Mouse (Mus musculus) stomach, postnatal 0 days (tissue): ENCODE results near the gene Sphkap. TPM values are rescaled to one million over a fixed set of nuclear protein-coding genes. Genes with fewer than 3 reads are reported as not detected.

Experiments used
- ATAC-seq: fragments of 200-750 bp; cut with Nextera tagmentation; 2 replicates; pipeline ENCODE4 v1.8.0; 2017; ENCODE audit not compliant: low FRiP score, low TSS enrichment
- DNase-seq: peaks from one replicate; pipeline ENCODE4 v3.0.0-alpha.2; 2016; ENCODE audit warnings: low spot score
- H3K27ac ChIP-seq: fragments of 300-500 bp; sonication (generic); replicated peaks from 2 replicates; pipeline ENCODE4 v1.5.1; 2014; ENCODE audit warnings: mild to moderate bottlenecking, control low read depth
- H3K27me3 ChIP-seq: fragments of 300-500 bp; sonication (generic); 2 replicates; pipeline ENCODE4 v1.6.1; 2014; ENCODE audit warnings: low read length; ENCODE audit not compliant: control insufficient read depth, insufficient read depth
- H3K36me3 ChIP-seq: fragments of 300-500 bp; sonication (generic); 2 replicates; pipeline ENCODE4 v1.6.1; 2014; ENCODE audit warnings: low read length, mixed read lengths; ENCODE audit not compliant: control insufficient read depth, insufficient read depth
- H3K4me1 ChIP-seq: fragments of 300-500 bp; sonication (generic); replicated peaks from 2 replicates; pipeline ENCODE4 v1.6.1; 2014; ENCODE audit warnings: antibody characterized with exemption; ENCODE audit not compliant: control insufficient read depth, insufficient read depth
- H3K4me2 ChIP-seq: fragments of 300-500 bp; sonication (generic); replicated peaks from 2 replicates; pipeline ENCODE4 v1.6.1; 2014; ENCODE audit warnings: low read depth, mild to moderate bottlenecking, control low read depth, moderate library complexity
- H3K4me3 ChIP-seq: fragments of 300-500 bp; sonication (generic); 2 replicates; pipeline ENCODE4 v1.5.1; 2014; ENCODE audit warnings: low read depth, low read length, control low read depth
- H3K9ac ChIP-seq: fragments of 300-500 bp; sonication (generic); 2 replicates; pipeline ENCODE4 v1.6.1; 2014; ENCODE audit warnings: mild to moderate bottlenecking, low read length, control low read depth, mixed read lengths
- H3K9me3 ChIP-seq: fragments of 300-500 bp; sonication (generic); 2 replicates; pipeline ENCODE4 v1.6.1; 2016; ENCODE audit warnings: low read length; ENCODE audit not compliant: control insufficient read depth
- CTCF ChIP-seq: IDR thresholded peaks from 2 replicates; pipeline ENCODE4 v1.5.1; 2016; ENCODE audit warnings: antibody characterized with exemption, low read depth, mild to moderate bottlenecking, moderate library complexity
- EP300 ChIP-seq: optimal IDR thresholded peaks from 2 replicates; pipeline ENCODE3; 2016; ENCODE audit warnings: antibody characterized with exemption
- WGBS: fragments of 180-500 bp; shearing (Covaris S2); extraction: QIAGEN DNeasy Blood & Tissue Kit; methylation state at CpG from one replicate; pipeline ENCODE4 v1.1.7; 2014; 5-methylcytosine and 5-hydroxymethylcytosine counted together
- polyA plus RNA-seq: library from polyadenylated mRNA; unstranded; fragments of >200 nt; fragmentation: Nextera tagmentation; extraction: Ambion mirVana; gene quantifications from 2 replicates; pipeline ENCODE4 v1.2.1, GENCODE M21; 2015

Sphkap gene
- polyA plus RNA-seq, 1 experiment from 2014 or later: 0.73 TPM

GRCm38 (mm10) chr1:83366456-83366855 lies 41.5 kb downstream of the Sphkap start:
- no peak overlapping the region for H3K4me3 ChIP-seq
- ATAC-seq (no peak), DNase-seq (no peak)
- no peak overlapping the region for H3K27ac ChIP-seq
- TF ChIP-seq CTCF (no peak), EP300 (no peak)
- no peaks in the 10 kb centered on the region for H3K36me3 ChIP-seq
- H3K27me3 ChIP-seq: no peaks in the 10 kb centered on the region
- WGBS: 68% methylated on average over 5 of the region's 5 CpGs
- H3K4me1 ChIP-seq: no peaks in the 10 kb centered on the region
- H3K9ac ChIP-seq: no peak overlapping the region
- no peaks in the 10 kb centered on the region for H3K9me3 ChIP-seq
- no peak overlapping the region for H3K4me2 ChIP-seq

GRCm38 (mm10) chr1:83362168-83362567 lies 45.8 kb downstream of the Sphkap start:
- no peak overlapping the region for H3K9ac ChIP-seq
- no peak for ATAC-seq
- no peak overlapping the region for H3K4me3 ChIP-seq
- no peaks in the 10 kb centered on the region for H3K27me3 ChIP-seq
- TF ChIP-seq EP300 (no peak), CTCF (no peak)
- no peak for DNase-seq
- no peaks in the 10 kb centered on the region for H3K4me1 ChIP-seq
- no peaks in the 10 kb centered on the region for H3K36me3 ChIP-seq
- no peaks in the 10 kb centered on the region for H3K9me3 ChIP-seq
- H3K4me2 ChIP-seq: no peak overlapping the region
- WGBS: 70% methylated on average over 6 of the region's 6 CpGs
- no peak overlapping the region for H3K27ac ChIP-seq

GRCm38 (mm10) chr1:83346453-83346852 lies 61.5 kb downstream of the Sphkap start:
- no peak overlapping the region for H3K27ac ChIP-seq
- no peaks in the 10 kb centered on the region for H3K4me1 ChIP-seq
- no peaks in the 10 kb centered on the region for H3K36me3 ChIP-seq
- TF ChIP-seq EP300 (no peak), CTCF (no peak)
- WGBS: 75% methylated on average over 1 of the region's 1 CpGs
- H3K4me2 ChIP-seq: no peak overlapping the region
- no peak overlapping the region for H3K4me3 ChIP-seq
- H3K9ac ChIP-seq: no peak overlapping the region
- no peak for ATAC-seq
- H3K27me3 ChIP-seq: no peaks in the 10 kb centered on the region
- DNase-seq: no peak
- no peaks in the 10 kb centered on the region for H3K9me3 ChIP-seq

GRCm38 (mm10) chr1:83345572-83345971 lies 62.4 kb downstream of the Sphkap start:
- Histone ChIP-seq H3K4me1 (no peaks in the 10 kb centered on the region), H3K36me3 (no peaks in the 10 kb centered on the region), H3K9ac (no peak overlapping the region), H3K27me3 (no peaks in the 10 kb centered on the region), H3K27ac (no peak overlapping the region), H3K9me3 (no peaks in the 10 kb centered on the region), H3K4me2 (no peak overlapping the region), H3K4me3 (no peak overlapping the region)
- DNase-seq: no peak
- ATAC-seq: no peak
- TF ChIP-seq CTCF: no peak
- TF ChIP-seq EP300: no peak
- 81% methylated on average over 14 of the region's 14 CpGs for WGBS

- TF ChIP-seq CTCF: no peak
- TF ChIP-seq EP300: no peak
- 54% methylated on average over 3 of the region's 3 CpGs for WGBS
- no peak overlapping the region for H3K4me2 ChIP-seq
- H3K27me3 ChIP-seq: no peaks in the 10 kb centered on the region
- DNase-seq: no peak
- no peaks in the 10 kb centered on the region for H3K9me3 ChIP-seq
- no peak overlapping the region for H3K4me3 ChIP-seq
- no peak overlapping the region for H3K27ac ChIP-seq
- no peak overlapping the region for H3K9ac ChIP-seq
- ATAC-seq: no peak
- no peaks in the 10 kb centered on the region for H3K4me1 ChIP-seq
- no peaks in the 10 kb centered on the region for H3K36me3 ChIP-seq
Observed at GRCm38 (mm10) chr1:83345069-83345468, 62.9 kb downstream of the Sphkap start.

- ATAC-seq (no peak), DNase-seq (no peak)
- no peaks in the 10 kb centered on the region for H3K9me3 ChIP-seq
- no peaks in the 10 kb centered on the region for H3K27me3 ChIP-seq
- H3K9ac ChIP-seq: no peak overlapping the region
- no peak for TF ChIP-seq EP300
- TF ChIP-seq CTCF: no peak
- H3K36me3 ChIP-seq: no peaks in the 10 kb centered on the region
- no peak overlapping the region for H3K27ac ChIP-seq
- H3K4me3 ChIP-seq: no peak overlapping the region
- no peaks in the 10 kb centered on the region for H3K4me1 ChIP-seq
- WGBS: 64% methylated on average over 4 of the region's 4 CpGs
- H3K4me2 ChIP-seq: no peak overlapping the region
Observed at GRCm38 (mm10) chr1:83342726-83343250, 65.2 kb downstream of the Sphkap start.
